Mouse (Mus musculus) leukemia stem cell, adult 10-12 weeks (primary cell): ENCODE measurements around the gene Olfr365. TPM values are rescaled to one million over a fixed set of nuclear protein-coding genes. Genes with fewer than 3 reads are reported as not detected.

Experiments used
- polyA plus RNA-seq: library from polyadenylated mRNA; stranded (reverse); fragments of >175 nt; gene quantifications from 2 replicates; pipeline ENCODE4 v1.2.3, GENCODE M21; 2012; ENCODE audit warnings: low replicate concordance

Gene Olfr365
- polyA plus RNA-seq, result 0.05 TPM in 1 of 2 replicates, not detected in the other

DNA sequence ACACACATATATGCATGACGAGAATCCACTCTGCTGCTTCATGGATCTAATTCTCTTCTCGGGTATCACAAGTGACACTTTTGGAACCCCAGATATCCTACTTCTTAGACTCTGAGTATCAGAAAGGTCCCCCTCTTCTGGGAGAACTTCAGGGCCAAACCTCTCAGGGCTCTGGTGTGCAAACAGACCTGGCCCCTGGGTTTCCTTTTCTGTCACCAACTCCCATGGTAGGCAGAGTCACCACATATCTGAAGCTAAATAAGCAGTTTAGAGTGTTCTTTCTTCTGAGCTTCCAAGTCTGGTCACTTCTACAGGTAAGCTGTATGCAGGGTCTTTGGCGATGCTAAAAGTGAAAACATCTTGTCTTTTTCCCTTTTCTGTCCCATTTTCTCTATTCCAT, at the start of gene Olfr365:
Gene Olfr365 (plus strand): TSS at position 301 of the 400 bp plus-strand sequence.

DNA sequence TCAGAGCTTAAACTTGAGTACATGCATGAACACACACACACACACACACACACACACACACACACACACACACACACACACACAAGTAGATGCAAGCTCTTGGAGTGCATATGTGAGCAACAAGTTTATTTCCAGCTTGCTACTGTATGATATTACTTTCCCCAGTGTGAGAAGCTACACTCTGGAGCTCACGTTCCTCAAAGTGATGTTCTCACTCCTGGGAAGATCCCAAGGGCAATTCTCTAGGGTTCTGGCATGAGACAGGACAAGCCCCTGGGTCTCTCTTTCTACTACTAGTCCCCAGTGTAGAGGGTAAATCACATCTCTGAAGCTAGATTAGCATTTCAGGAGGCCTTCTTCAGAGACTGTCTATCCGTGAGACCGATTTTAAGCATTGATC, 49.0 kb upstream of the Olfr365 start, which contains the start of gene Olfr364-ps1:
Gene Olfr364-ps1 (plus strand): TSS at position 301 of the 400 bp plus-strand sequence.

DNA sequence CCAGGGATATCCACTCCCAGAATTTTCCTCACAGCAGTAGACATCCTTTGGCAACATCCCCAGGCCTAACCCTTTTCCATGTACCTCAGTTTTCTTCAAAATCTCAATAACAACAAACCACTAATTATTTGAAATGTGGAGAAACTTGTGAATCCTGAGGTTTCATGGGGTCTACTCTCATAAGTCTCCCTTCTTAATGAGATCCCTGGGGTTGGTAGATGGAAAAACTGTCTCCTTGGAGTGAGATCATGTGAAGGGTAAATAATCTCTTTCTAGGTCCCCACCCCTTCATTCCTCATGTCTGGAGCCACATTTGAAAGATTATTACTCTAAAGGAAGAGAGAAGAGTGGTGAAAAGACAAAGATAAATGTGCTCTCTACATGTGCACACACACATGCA, 23.3 kb downstream of the Olfr365 start, which contains the start of gene Olfr366:
Gene Olfr366 (plus strand): TSS at position 301 of the 400 bp plus-strand sequence.

Other genes starting within 250 kb of the Olfr365 start
- 0.03 TPM in 1 of 2 replicates, not detected in the other for gene Olfr357, start 194.4 kb upstream of the Olfr365 start, polyA plus RNA-seq
- gene Olfr358, start 178.9 kb upstream of the Olfr365 start, polyA plus RNA-seq, result not detected in 2 replicates
- gene Olfr360, start 122.5 kb upstream of the Olfr365 start, polyA plus RNA-seq, result not detected in 2 replicates
- not detected in 2 replicates for gene Olfr361, start 98.9 kb upstream of the Olfr365 start, polyA plus RNA-seq
- gene Olfr362, start 70.3 kb upstream of the Olfr365 start, polyA plus RNA-seq, result not detected in 2 replicates
- not detected in 2 replicates for gene Olfr364-ps1, start 48.9 kb upstream of the Olfr365 start, polyA plus RNA-seq
- not detected in 2 replicates for gene Olfr366, start 23.4 kb downstream of the Olfr365 start, polyA plus RNA-seq
- gene Olfr368, start 138.3 kb downstream of the Olfr365 start, polyA plus RNA-seq, result not detected in 2 replicates
- gene Pdcl, start 171.1 kb downstream of the Olfr365 start, polyA plus RNA-seq, result 2.6 and 3.6 TPM in 2 replicates
- 1.3 and 1.9 TPM in 2 replicates for gene Rc3h2, start 234.7 kb downstream of the Olfr365 start, polyA plus RNA-seq